Mouse (Mus musculus): Measurements from ENCODE around the gene Matn1. TPM values are rescaled to one million over a fixed set of nuclear protein-coding genes. Genes with fewer than 3 reads are reported as not detected.

Matn1 gene
- polyA plus RNA-seq (2014; fragmentation: Nextera tagmentation; extraction: Ambion mirVana), result not detected in 2 replicates

GRCm38 (mm10) chr4:130944112-130944511 is at the start of gene Matn1:
Gene Matn1, plus strand, starts transcription at chr4:130944385.
- ATAC-seq (ENCODE audit: low FRiP score), result no peak
- H3K4me2 ChIP-seq, result no peak within 1 kb of the TSS
- WGBS, result 56% methylated on average over 6 of the region's 6 CpGs

DNA sequence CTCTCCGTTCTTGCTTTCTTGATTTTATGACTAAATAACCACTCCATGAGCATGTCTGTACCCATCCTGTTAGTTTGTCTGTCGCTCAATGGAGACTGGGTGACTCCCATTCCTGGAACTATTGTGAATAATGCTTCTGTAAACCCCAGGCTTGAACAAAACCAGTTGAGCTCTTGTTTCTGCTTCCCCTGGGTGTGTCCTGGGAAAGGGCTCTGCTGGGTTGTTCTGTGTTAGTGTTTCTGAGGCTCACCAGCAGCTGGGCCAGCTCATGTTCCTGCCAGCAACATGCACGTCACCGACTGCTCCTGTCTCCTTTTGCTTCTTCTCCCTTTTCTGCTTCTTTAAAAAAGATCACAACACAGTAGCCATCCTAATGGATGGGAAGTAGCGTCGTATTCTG is 48.5 kb upstream of the Matn1 start:
- DNase-seq (ENCODE audit: low spot score, missing footprints) (no peak), ATAC-seq (ENCODE audit: low FRiP score) (no peak)
- no peak overlapping the region for H3K9ac ChIP-seq (ENCODE audit: low read length)
- H3K4me1 ChIP-seq (ENCODE audit: control insufficient read depth, insufficient read depth, low read length), result no peaks in the 10 kb centered on the region
- no peaks in the 10 kb centered on the region for H3K27me3 ChIP-seq (ENCODE audit: control insufficient read depth, insufficient read depth, low read length)
- H3K27ac ChIP-seq (ENCODE audit: low read depth, low read length), result no peak overlapping the region
- 92% methylated on average over 6 of the region's 6 CpGs for WGBS
- H3K4me3 ChIP-seq (ENCODE audit: low read depth, low read length), result no peak overlapping the region
- H3K9me3 ChIP-seq (ENCODE audit: control insufficient read depth, low read length), result no peaks in the 10 kb centered on the region
- no peaks in the 10 kb centered on the region for H3K36me3 ChIP-seq (ENCODE audit: control insufficient read depth, insufficient read depth, low read length)
- no peak overlapping the region for H3K4me2 ChIP-seq

More at GRCm38 (mm10) chr4:130944112-130944511, at the start of gene Matn1:
- no peak for DNase-seq (ENCODE audit: low spot score, missing footprints)
- Histone ChIP-seq H3K9me3 (ENCODE audit: control insufficient read depth, low read length) (no peaks in the 10 kb centered on the region), H3K4me3 (ENCODE audit: low read depth, low read length) (no peak within 1 kb of the TSS), H3K36me3 (ENCODE audit: control insufficient read depth, insufficient read depth, low read length) (no peaks in the 10 kb centered on the region), H3K9ac (ENCODE audit: low read length) (no peak within 1 kb of the TSS), H3K27me3 (ENCODE audit: control insufficient read depth, insufficient read depth, low read length) (no peaks in the 10 kb centered on the region), H3K4me1 (ENCODE audit: control insufficient read depth, insufficient read depth, low read length) (no peaks in the 10 kb centered on the region), H3K27ac (ENCODE audit: low read depth, low read length) (no peak within 1 kb of the TSS)

DNA sequence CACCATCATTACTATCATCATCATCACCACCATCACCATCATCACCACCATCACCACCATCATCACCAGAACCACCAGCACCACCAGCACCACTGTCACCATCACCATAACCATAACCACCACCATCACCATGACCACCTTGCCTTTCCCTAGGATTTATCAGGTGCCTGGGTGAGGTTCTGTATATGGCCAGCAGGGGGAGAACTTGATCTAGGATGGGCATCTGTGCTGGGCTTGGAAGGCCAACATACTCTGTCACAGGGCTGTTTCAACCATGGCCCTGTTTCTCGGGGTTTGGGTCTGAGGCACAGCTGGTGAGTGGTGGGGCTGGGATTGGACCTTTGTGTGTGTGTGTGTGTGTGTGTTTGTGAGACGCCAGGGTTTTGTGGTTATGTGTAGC is 47.8 kb upstream of the Matn1 start:
- no peaks in the 10 kb centered on the region for H3K9me3 ChIP-seq (ENCODE audit: control insufficient read depth, low read length)
- 89% methylated on average over 2 of the region's 2 CpGs for WGBS
- H3K27ac ChIP-seq (ENCODE audit: low read depth, low read length), result no peak overlapping the region
- no peaks in the 10 kb centered on the region for H3K36me3 ChIP-seq (ENCODE audit: control insufficient read depth, insufficient read depth, low read length)
- no peak overlapping the region for H3K4me3 ChIP-seq (ENCODE audit: low read depth, low read length)
- no peak overlapping the region for H3K4me2 ChIP-seq
- no peaks in the 10 kb centered on the region for H3K4me1 ChIP-seq (ENCODE audit: control insufficient read depth, insufficient read depth, low read length)
- H3K9ac ChIP-seq (ENCODE audit: low read length), result no peak overlapping the region
- ATAC-seq (ENCODE audit: low FRiP score) (no peak), DNase-seq (ENCODE audit: low spot score, missing footprints) (no peak)
- no peaks in the 10 kb centered on the region for H3K27me3 ChIP-seq (ENCODE audit: control insufficient read depth, insufficient read depth, low read length)

GRCm38 (mm10) chr4:130899383-130899781 is 44.8 kb upstream of the Matn1 start:
- no peaks in the 10 kb centered on the region for H3K36me3 ChIP-seq (ENCODE audit: control insufficient read depth, insufficient read depth, low read length)
- no peak overlapping the region for H3K27ac ChIP-seq (ENCODE audit: low read depth, low read length)
- WGBS, result 72% methylated on average over 2 of the region's 3 CpGs
- ATAC-seq (ENCODE audit: low FRiP score) (no peak), DNase-seq (ENCODE audit: low spot score, missing footprints) (no peak)
- H3K4me1 ChIP-seq (ENCODE audit: control insufficient read depth, insufficient read depth, low read length), result no peaks in the 10 kb centered on the region
- no peak overlapping the region for H3K9ac ChIP-seq (ENCODE audit: low read length)
- H3K27me3 ChIP-seq (ENCODE audit: control insufficient read depth, insufficient read depth, low read length), result no peaks in the 10 kb centered on the region
- H3K9me3 ChIP-seq (ENCODE audit: control insufficient read depth, low read length), result no peaks in the 10 kb centered on the region
- H3K4me3 ChIP-seq (ENCODE audit: low read depth, low read length), result no peak overlapping the region
- H3K4me2 ChIP-seq, result no peak overlapping the region

GRCm38 (mm10) chr4:130899782-130900427 is 44.3 kb upstream of the Matn1 start:
- H3K4me2 ChIP-seq, result no peak overlapping the region
- WGBS, result 85% methylated on average over 6 of the region's 6 CpGs
- H3K36me3 ChIP-seq (ENCODE audit: control insufficient read depth, insufficient read depth, low read length), result no peaks in the 10 kb centered on the region
- DNase-seq (ENCODE audit: low spot score, missing footprints) (no peak), ATAC-seq (ENCODE audit: low FRiP score) (no peak)
- no peaks in the 10 kb centered on the region for H3K27me3 ChIP-seq (ENCODE audit: control insufficient read depth, insufficient read depth, low read length)
- H3K9ac ChIP-seq (ENCODE audit: low read length), result no peak overlapping the region
- H3K27ac ChIP-seq (ENCODE audit: low read depth, low read length), result no peak overlapping the region
- no peaks in the 10 kb centered on the region for H3K4me1 ChIP-seq (ENCODE audit: control insufficient read depth, insufficient read depth, low read length)
- H3K9me3 ChIP-seq (ENCODE audit: control insufficient read depth, low read length), result no peaks in the 10 kb centered on the region
- no peak overlapping the region for H3K4me3 ChIP-seq (ENCODE audit: low read depth, low read length)

DNA sequence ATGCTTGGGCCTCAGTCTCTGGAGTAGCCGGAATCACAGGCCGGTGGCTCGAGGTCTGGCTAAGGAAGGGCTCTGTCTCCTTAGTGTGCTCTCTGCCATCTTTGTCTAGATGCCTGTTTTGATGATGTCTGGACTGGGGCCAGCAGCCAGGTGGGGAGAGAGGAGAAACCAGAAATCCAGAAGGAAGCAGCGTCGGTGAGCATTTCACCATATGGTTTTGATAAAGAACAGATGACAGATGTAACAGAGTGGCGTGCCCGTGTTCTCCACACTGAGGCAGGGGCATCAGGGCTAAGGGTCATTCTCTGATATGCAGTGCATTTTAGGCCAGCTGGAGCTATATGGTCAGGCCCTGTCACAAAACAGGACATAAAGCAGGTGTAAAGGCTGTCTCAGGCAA is 43.4 kb upstream of the Matn1 start:
- H3K36me3 ChIP-seq (ENCODE audit: control insufficient read depth, insufficient read depth, low read length), result no peaks in the 10 kb centered on the region
- H3K27ac ChIP-seq (ENCODE audit: low read depth, low read length), result no peak overlapping the region
- no peak overlapping the region for H3K4me3 ChIP-seq (ENCODE audit: low read depth, low read length)
- ATAC-seq (ENCODE audit: low FRiP score), result no peak
- H3K9me3 ChIP-seq (ENCODE audit: control insufficient read depth, low read length), result no peaks in the 10 kb centered on the region
- H3K27me3 ChIP-seq (ENCODE audit: control insufficient read depth, insufficient read depth, low read length), result no peaks in the 10 kb centered on the region
- no peaks in the 10 kb centered on the region for H3K4me1 ChIP-seq (ENCODE audit: control insufficient read depth, insufficient read depth, low read length)
- DNase-seq (ENCODE audit: low spot score, missing footprints), result no peak
- 78% methylated on average over 7 of the region's 7 CpGs for WGBS
- H3K4me2 ChIP-seq, result no peak overlapping the region
- H3K9ac ChIP-seq (ENCODE audit: low read length), result no peak overlapping the region

- H3K4me1 ChIP-seq (ENCODE audit: control insufficient read depth, insufficient read depth, low read length), result no peaks in the 10 kb centered on the region
- DNase-seq (ENCODE audit: low spot score, missing footprints), result no peak
- no peak overlapping the region for H3K4me3 ChIP-seq (ENCODE audit: low read depth, low read length)
- H3K27ac ChIP-seq (ENCODE audit: low read depth, low read length), result no peak overlapping the region
- no peak overlapping the region for H3K4me2 ChIP-seq
- no peak overlapping the region for H3K9ac ChIP-seq (ENCODE audit: low read length)
- ATAC-seq (ENCODE audit: low FRiP score), result no peak
- 60% methylated on average over 8 of the region's 8 CpGs for WGBS
- H3K27me3 ChIP-seq (ENCODE audit: control insufficient read depth, insufficient read depth, low read length), result no peaks in the 10 kb centered on the region
- H3K9me3 ChIP-seq (ENCODE audit: control insufficient read depth, low read length), result no peaks in the 10 kb centered on the region
- H3K36me3 ChIP-seq (ENCODE audit: control insufficient read depth, insufficient read depth, low read length), result no peaks in the 10 kb centered on the region
Measured at GRCm38 (mm10) chr4:130902289-130902781, 41.9 kb upstream of the Matn1 start.

DNA sequence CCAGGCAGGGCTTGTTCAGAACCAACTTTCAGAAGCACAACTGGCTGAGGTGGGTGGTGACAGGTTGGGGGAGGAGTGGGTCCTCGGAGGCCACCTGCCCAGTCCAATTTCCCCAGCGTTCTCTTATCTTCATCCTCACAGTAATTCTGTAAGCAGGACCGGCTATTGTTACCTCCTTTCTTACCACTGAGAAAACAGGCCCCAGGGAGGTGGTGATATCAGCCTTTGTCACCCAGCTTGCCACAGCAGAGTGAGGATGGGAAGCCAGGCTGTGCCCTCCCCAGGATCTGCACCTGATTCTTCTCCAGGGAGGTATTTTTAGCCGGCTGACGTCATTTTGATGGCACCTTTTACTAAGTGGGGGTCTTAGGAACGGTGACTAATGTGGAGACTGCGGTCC is 39.2 kb upstream of the Matn1 start:
- Histone ChIP-seq H3K27me3 (ENCODE audit: control insufficient read depth, insufficient read depth, low read length) (no peaks in the 10 kb centered on the region), H3K27ac (ENCODE audit: low read depth, low read length) (no peak overlapping the region), H3K9me3 (ENCODE audit: control insufficient read depth, low read length) (no peaks in the 10 kb centered on the region), H3K36me3 (ENCODE audit: control insufficient read depth, insufficient read depth, low read length) (no peaks in the 10 kb centered on the region), H3K4me1 (ENCODE audit: control insufficient read depth, insufficient read depth, low read length) (no peaks in the 10 kb centered on the region), H3K4me3 (ENCODE audit: low read depth, low read length) (no peak overlapping the region), H3K4me2 (no peak overlapping the region), H3K9ac (ENCODE audit: low read length) (no peak overlapping the region)
- ATAC-seq (ENCODE audit: low FRiP score), result no peak
- no peak for DNase-seq (ENCODE audit: low spot score, missing footprints)
- 81% methylated on average over 7 of the region's 7 CpGs for WGBS

DNA sequence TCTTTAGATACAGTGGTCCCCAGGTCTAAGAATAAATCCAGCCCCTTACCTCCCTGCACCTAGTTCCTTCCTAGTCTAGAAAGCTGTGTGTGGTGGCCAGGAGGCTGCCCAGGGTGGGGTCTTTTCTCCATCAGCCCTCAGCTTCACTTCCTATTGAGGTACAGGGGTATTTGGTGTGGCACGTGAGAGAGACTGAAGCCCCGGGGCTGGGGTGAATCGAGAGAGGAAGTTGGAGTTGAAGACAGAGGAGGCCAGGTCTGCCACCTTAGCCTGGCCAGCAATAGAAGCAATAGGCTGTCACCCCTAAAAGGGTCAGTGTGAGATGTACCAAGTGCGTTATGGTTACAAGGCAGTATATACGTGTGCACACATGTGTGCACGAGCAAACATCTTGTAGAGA is 38.3 kb upstream of the Matn1 start:
- WGBS, result 84% methylated on average over 6 of the region's 6 CpGs
- Histone ChIP-seq H3K4me3 (ENCODE audit: low read depth, low read length) (no peak overlapping the region), H3K4me1 (ENCODE audit: control insufficient read depth, insufficient read depth, low read length) (no peaks in the 10 kb centered on the region), H3K9ac (ENCODE audit: low read length) (no peak overlapping the region), H3K36me3 (ENCODE audit: control insufficient read depth, insufficient read depth, low read length) (no peaks in the 10 kb centered on the region), H3K27me3 (ENCODE audit: control insufficient read depth, insufficient read depth, low read length) (no peaks in the 10 kb centered on the region), H3K27ac (ENCODE audit: low read depth, low read length) (no peak overlapping the region), H3K9me3 (ENCODE audit: control insufficient read depth, low read length) (no peaks in the 10 kb centered on the region), H3K4me2 (no peak overlapping the region)
- no peak for DNase-seq (ENCODE audit: low spot score, missing footprints)
- ATAC-seq (ENCODE audit: low FRiP score), result no peak
